Mouse (Mus musculus): ENCODE measurements around the gene Fam160a1. TPM values are rescaled to one million over a fixed set of nuclear protein-coding genes. Genes with fewer than 3 reads are reported as not detected.
A peak's percentile ranks its signal among the peaks of the same experiment; 100 is the strongest.

Fam160a1 gene
- total and polyA plus RNA-seq, 3 experiments, result 25.0 to 68.1 (median 47.0) TPM

DNA sequence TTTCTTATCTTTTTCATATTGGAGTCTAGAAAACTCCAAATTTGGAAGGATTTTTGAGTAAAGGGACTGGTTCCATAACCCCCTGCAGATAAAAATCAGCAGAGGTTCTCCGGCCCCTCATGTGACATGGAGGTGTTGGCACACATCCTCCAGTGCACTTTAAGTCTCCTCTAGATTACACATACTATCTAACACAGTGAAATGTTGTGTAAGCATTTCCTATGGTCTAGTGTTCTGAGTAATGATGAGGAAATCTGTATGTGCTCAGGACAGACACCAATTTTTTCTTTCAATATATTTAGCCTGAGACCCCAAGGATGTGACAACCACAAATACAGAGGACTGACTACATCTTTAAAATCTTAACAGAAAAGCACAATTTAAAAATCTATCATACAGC, 33.0 kb upstream of the Fam160a1 start:
- Histone ChIP-seq H3K4me3 (no peak overlapping the region), H3K4me1 (ENCODE audit: control insufficient read depth, insufficient read depth, low read length) (0 out of 2 replicates have a peak, but pooled peaks cover 1% of the 10 kb centered on the region), H3K27ac (no peak overlapping the region), H3K9ac (ENCODE audit: low read depth, low read length) (no peak overlapping the region), H3K27me3 (ENCODE audit: control insufficient read depth, insufficient read depth, low read length) (no peaks in the 10 kb centered on the region), H3K79me2 (replicated peaks; ENCODE audit: control insufficient read depth, insufficient read depth, low read length) (0 out of 2 replicates have a peak, but pooled peaks cover 1% of the 10 kb centered on the region), H3K36me3 (ENCODE audit: control insufficient read depth, insufficient read depth, low read length) (peaks cover 2% of the 10 kb centered on the region)
- intact Hi-C loops (cut with DNase I), result loop anchor here (5.0 kb wide), 1 partner anchor 67 kb away; no protein-coding TSS in a partner anchor
- DNase-seq, result no peak
- 60% methylated on average over 1 of the region's 1 CpGs for WGBS
- no peak for TF ChIP-seq CTCF (IDR thresholded peaks at IDR 0.05)
- no peak for TF ChIP-seq EP300 (IDR thresholded peaks at IDR 0.05; ENCODE audit: insufficient read depth, low read depth, low read length)
- no peak for TF ChIP-seq POLR2A (IDR thresholded peaks at IDR 0.05; ENCODE audit: insufficient read depth, low read depth, low read length)

DNA sequence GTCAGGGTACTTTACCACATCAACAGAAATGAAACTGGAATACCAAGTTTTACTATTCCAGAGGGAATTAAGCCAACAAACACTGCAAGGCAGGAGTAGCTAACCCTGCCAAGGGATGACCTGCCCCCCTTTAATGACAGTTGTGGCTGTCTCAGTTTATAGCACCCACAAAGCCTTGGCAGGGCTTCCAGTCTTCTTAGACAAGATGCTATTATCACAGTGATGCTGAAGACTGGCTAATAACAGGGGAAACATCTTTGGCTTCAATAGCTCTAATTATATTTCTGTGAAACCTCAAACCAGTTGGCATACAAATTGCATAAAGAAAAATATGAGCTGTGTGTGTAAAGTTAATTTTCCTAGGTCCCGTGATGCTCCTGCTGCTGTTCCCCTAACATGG, 29.2 kb upstream of the Fam160a1 start:
- intact Hi-C loops (cut with DNase I), result no loop called here
- Histone ChIP-seq H3K9ac (ENCODE audit: low read depth, low read length) (no peak overlapping the region), H3K36me3 (ENCODE audit: control insufficient read depth, insufficient read depth, low read length) (peaks cover 8% of the 10 kb centered on the region), H3K27me3 (ENCODE audit: control insufficient read depth, insufficient read depth, low read length) (no peaks in the 10 kb centered on the region), H3K27ac (no peak overlapping the region), H3K4me3 (no peak overlapping the region), H3K79me2 (replicated peaks; ENCODE audit: control insufficient read depth, insufficient read depth, low read length) (no peaks in the 10 kb centered on the region; the same call in 1 of the 2 replicates), H3K4me1 (ENCODE audit: control insufficient read depth, insufficient read depth, low read length) (peaks cover 9% of the 10 kb centered on the region)
- no peak for TF ChIP-seq POLR2A (IDR thresholded peaks at IDR 0.05; ENCODE audit: insufficient read depth, low read depth, low read length)
- no peak for TF ChIP-seq CTCF (IDR thresholded peaks at IDR 0.05)
- no peak for TF ChIP-seq EP300 (IDR thresholded peaks at IDR 0.05; ENCODE audit: insufficient read depth, low read depth, low read length)
- WGBS, result 94% methylated on average over 1 of the region's 1 CpGs
- no peak for DNase-seq

DNA sequence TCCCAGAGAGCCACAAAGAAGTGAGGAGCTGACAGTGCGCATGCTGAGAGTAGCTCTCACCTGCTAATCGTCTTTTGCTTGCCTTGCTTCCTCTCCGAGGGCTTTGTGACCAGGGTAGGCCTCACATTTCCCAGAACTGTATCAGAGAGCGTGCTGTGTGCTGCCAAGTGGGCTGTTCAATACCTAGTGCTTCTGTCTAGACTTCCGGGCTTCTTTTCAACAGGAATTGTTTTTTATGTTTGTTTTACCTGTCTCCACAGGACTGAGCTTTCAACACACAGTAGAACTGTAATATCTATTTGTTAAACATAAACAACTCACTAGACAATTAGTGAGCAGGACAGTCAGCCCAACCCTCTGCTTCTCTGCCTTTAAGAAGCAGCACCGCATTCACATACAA, 28.2 kb upstream of the Fam160a1 start:
- no peak overlapping the region for H3K4me3 ChIP-seq
- no peak for DNase-seq
- peaks cover 9% of the 10 kb centered on the region for H3K36me3 ChIP-seq (ENCODE audit: control insufficient read depth, insufficient read depth, low read length)
- TF ChIP-seq CTCF (IDR thresholded peaks at IDR 0.05), result no peak
- TF ChIP-seq POLR2A (IDR thresholded peaks at IDR 0.05; ENCODE audit: insufficient read depth, low read depth, low read length), result no peak
- TF ChIP-seq EP300 (IDR thresholded peaks at IDR 0.05; ENCODE audit: insufficient read depth, low read depth, low read length), result no peak
- no peaks in the 10 kb centered on the region; the same call in 1 of the 2 replicates for H3K79me2 ChIP-seq (replicated peaks; ENCODE audit: control insufficient read depth, insufficient read depth, low read length)
- peaks cover 9% of the 10 kb centered on the region for H3K4me1 ChIP-seq (ENCODE audit: control insufficient read depth, insufficient read depth, low read length)
- H3K27me3 ChIP-seq (ENCODE audit: control insufficient read depth, insufficient read depth, low read length), result no peaks in the 10 kb centered on the region
- WGBS, result 56% methylated on average over 6 of the region's 6 CpGs
- no peak overlapping the region for H3K9ac ChIP-seq (ENCODE audit: low read depth, low read length)
- intact Hi-C loops (cut with DNase I), result no loop called here
- no peak overlapping the region for H3K27ac ChIP-seq

GRCm38 (mm10) chr3:85842881-85843218, 25.8 kb upstream of the Fam160a1 start:
- no peaks in the 10 kb centered on the region; the same call in 1 of the 2 replicates for H3K79me2 ChIP-seq (replicated peaks; ENCODE audit: control insufficient read depth, insufficient read depth, low read length)
- H3K4me1 ChIP-seq (ENCODE audit: control insufficient read depth, insufficient read depth, low read length), result peaks cover 9% of the 10 kb centered on the region
- no peak overlapping the region for H3K9ac ChIP-seq (ENCODE audit: low read depth, low read length)
- no peak for DNase-seq
- intact Hi-C loops (cut with DNase I), result no loop called here
- TF ChIP-seq POLR2A (IDR thresholded peaks at IDR 0.05; ENCODE audit: insufficient read depth, low read depth, low read length) (no peak), CTCF (IDR thresholded peaks at IDR 0.05) (no peak), EP300 (IDR thresholded peaks at IDR 0.05; ENCODE audit: insufficient read depth, low read depth, low read length) (no peak)
- H3K27me3 ChIP-seq (ENCODE audit: control insufficient read depth, insufficient read depth, low read length), result no peaks in the 10 kb centered on the region
- H3K36me3 ChIP-seq (ENCODE audit: control insufficient read depth, insufficient read depth, low read length), result peaks cover 9% of the 10 kb centered on the region
- no peak overlapping the region for H3K4me3 ChIP-seq
- peak overlapping the region; percentile 70 for H3K27ac ChIP-seq

GRCm38 (mm10) chr3:85842177-85842880, 25.2 kb upstream of the Fam160a1 start:
- DNase-seq, result no peak
- Histone ChIP-seq H3K4me1 (ENCODE audit: control insufficient read depth, insufficient read depth, low read length) (peaks cover 9% of the 10 kb centered on the region), H3K79me2 (replicated peaks; ENCODE audit: control insufficient read depth, insufficient read depth, low read length) (no peaks in the 10 kb centered on the region; the same call in 1 of the 2 replicates), H3K27ac (peak overlapping the region; percentile 70), H3K4me3 (no peak overlapping the region), H3K27me3 (ENCODE audit: control insufficient read depth, insufficient read depth, low read length) (no peaks in the 10 kb centered on the region), H3K36me3 (ENCODE audit: control insufficient read depth, insufficient read depth, low read length) (peaks cover 9% of the 10 kb centered on the region), H3K9ac (ENCODE audit: low read depth, low read length) (peak overlapping the region; percentile 54)
- TF ChIP-seq POLR2A (IDR thresholded peaks at IDR 0.05; ENCODE audit: insufficient read depth, low read depth, low read length) (no peak), CTCF (IDR thresholded peaks at IDR 0.05) (no peak), EP300 (IDR thresholded peaks at IDR 0.05; ENCODE audit: insufficient read depth, low read depth, low read length) (no peak)
- intact Hi-C loops (cut with DNase I), result no loop called here
- WGBS, result 6% methylated on average over 9 of the region's 9 CpGs

GRCm38 (mm10) chr3:85841454-85842176, 24.5 kb upstream of the Fam160a1 start:
- H3K4me3 ChIP-seq, result no peak overlapping the region
- peaks cover 9% of the 10 kb centered on the region for H3K4me1 ChIP-seq (ENCODE audit: control insufficient read depth, insufficient read depth, low read length)
- TF ChIP-seq CTCF (IDR thresholded peaks at IDR 0.05) (no peak), POLR2A (IDR thresholded peaks at IDR 0.05; ENCODE audit: insufficient read depth, low read depth, low read length) (no peak), EP300 (IDR thresholded peaks at IDR 0.05; ENCODE audit: insufficient read depth, low read depth, low read length) (no peak)
- DNase-seq, result no peak
- peak overlapping the region; percentile 70 for H3K27ac ChIP-seq
- WGBS, result 38% methylated on average over 2 of the region's 2 CpGs
- intact Hi-C loops (cut with DNase I), result no loop called here
- H3K79me2 ChIP-seq (replicated peaks; ENCODE audit: control insufficient read depth, insufficient read depth, low read length), result no peaks in the 10 kb centered on the region; the same call in none of the 2 replicates
- no peaks in the 10 kb centered on the region for H3K27me3 ChIP-seq (ENCODE audit: control insufficient read depth, insufficient read depth, low read length)
- H3K36me3 ChIP-seq (ENCODE audit: control insufficient read depth, insufficient read depth, low read length), result peaks cover 9% of the 10 kb centered on the region
- no peak overlapping the region for H3K9ac ChIP-seq (ENCODE audit: low read depth, low read length)
